Comparison of ENCODE assay signal across 8 mouse cellular contexts in the genomic region with DNA sequence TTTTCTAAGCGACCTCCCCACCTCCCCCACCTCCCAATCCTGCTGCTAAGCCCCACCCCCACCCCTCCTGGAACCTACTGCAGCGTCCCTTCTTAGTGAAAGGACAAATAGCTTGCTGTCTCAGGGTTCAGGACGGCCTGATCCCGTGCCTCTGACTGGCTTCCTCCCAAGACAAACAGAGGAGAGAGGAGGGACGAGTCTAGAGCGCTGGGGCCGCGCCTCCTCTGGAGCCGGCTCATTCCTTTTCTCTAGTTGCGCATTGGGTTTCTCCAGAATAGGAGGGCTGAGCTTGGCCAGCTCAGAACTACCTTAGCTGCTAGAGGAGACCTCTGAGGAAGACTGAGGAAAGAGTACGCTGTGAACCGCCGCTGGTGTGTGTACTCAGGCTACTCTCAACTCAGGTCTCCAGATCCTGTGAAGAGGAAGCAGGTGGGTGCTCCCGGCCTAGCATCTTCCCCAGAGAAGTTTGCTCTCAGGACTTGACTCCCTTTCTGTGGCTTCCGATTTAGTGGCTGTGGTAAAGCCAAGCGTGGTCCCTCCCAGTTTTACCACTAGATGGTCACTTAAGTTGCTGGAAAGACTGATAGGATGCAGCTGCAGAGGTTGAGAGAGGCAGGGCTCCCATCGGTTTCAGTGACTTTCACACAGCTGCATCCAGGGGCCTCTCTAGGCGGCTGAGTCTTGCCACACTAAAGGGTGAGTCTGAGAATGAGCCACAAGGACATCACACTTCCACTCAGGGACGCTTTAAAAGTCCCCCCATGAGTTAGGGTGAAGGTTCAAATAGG. TPM values are rescaled to one million over a fixed set of nuclear protein-coding genes. Genes with fewer than 3 reads are reported as not detected.
DNase-seq lines count a peak whose midpoint lies in the region; ATAC-seq and TF ChIP-seq lines count a peak whose summit lies in the region.
"Had no signal": no experiment of that assay in that cellular context is flagged by ENCODE, and none has a peak within 500 bp of the region (broad histone marks: within the 10 kb centered on the region; RNA-seq: fewer than 3 reads in every experiment).

No protein-coding gene starts in this region.

- intact Hi-C loops in heart, postnatal 10 days (cut with DNase I) = no loop called here
- intact Hi-C loops in left cerebral cortex, adult 2 months (cut with DNase I) = no loop called here

- 22% methylated on average over 19 of the region's 19 CpGs for WGBS in hindbrain, embryonic 14.5 days

- no peak for TF ChIP-seq CTCF in left cerebral cortex, adult 2 months (IDR thresholded peaks at IDR 0.05)

- no peak for ATAC-seq in hindbrain, embryonic 14.5 days (ENCODE audit: low FRiP score)

- peak overlapping the region; percentile 68 for H3K27ac ChIP-seq in left cerebral cortex, adult 2 months
- H3K27ac ChIP-seq in hindbrain, embryonic 14.5 days = no peak overlapping the region

- no peaks in the 10 kb centered on the region for H3K9me3 ChIP-seq in hindbrain, embryonic 14.5 days (ENCODE audit: control insufficient read depth, low read length)

- no peaks in the 10 kb centered on the region for H3K36me3 ChIP-seq in hindbrain, embryonic 14.5 days (replicated peaks; ENCODE audit: control insufficient read depth, insufficient read depth)

- peak; percentile 69 for DNase-seq in ovary, postnatal 36 days (ENCODE audit: low spot score)
- DNase-seq in ovary, postnatal 10 days (ENCODE audit: low spot score) = no peak
- DNase-seq in adrenal gland, postnatal 25 days = peak; percentile 47
- DNase-seq in heart, postnatal 10 days = peak; percentile 56 to 61
- DNase-seq in left cerebral cortex, adult 2 months (ENCODE audit: extremely low spot score in 1 of 2, low spot score in 2 of 2) = peak; percentile 19 to 43
- DNase-seq in c-Kit-positive CD71-positive TER-119-positive erythroid progenitor cells, embryonic 14.5 days (ENCODE audit: low spot score) = no peak
- no peak for DNase-seq in hindbrain, embryonic 14.5 days (ENCODE audit: low spot score)

- H3K9ac ChIP-seq in hindbrain, embryonic 14.5 days = no peak overlapping the region

- H3K4me3 ChIP-seq in left cerebral cortex, adult 2 months = peak overlapping the region; percentile 33; the same call in 1 of the 2 replicates
- H3K4me3 ChIP-seq in hindbrain, embryonic 14.5 days (replicated peaks; ENCODE audit: low read length) = no peak overlapping the region

- H3K4me1 ChIP-seq in hindbrain, embryonic 14.5 days (replicated peaks; ENCODE audit: control insufficient read depth, insufficient read depth, low read length) = no peaks in the 10 kb centered on the region

- H3K27me3 ChIP-seq in hindbrain, embryonic 14.5 days (ENCODE audit: control insufficient read depth, insufficient read depth, low read length) = peaks cover 17% of the 10 kb centered on the region

- H3K4me2 ChIP-seq in hindbrain, embryonic 14.5 days (replicated peaks) = no peak overlapping the region

RNA-seq across cellular contexts. Expression of gene Hapln2, which starts 3.4 kb away (rescaled TPM):
- not detected in 2 replicates for total RNA-seq in adrenal gland, postnatal 25 days (2021)
- not detected for total RNA-seq in heart, postnatal 10 days (2021)
- 10 to 100 TPM; 11.3 to 13.5 TPM for total RNA-seq in left cerebral cortex, adult 2 months (2021)
- polyA plus RNA-seq in hindbrain, embryonic 14.5 days (2014; fragmentation: Nextera tagmentation; extraction: Ambion mirVana) = 0.41 and 0.67 TPM in 2 replicates
- polyA plus RNA-seq: intestine, embryonic 14.5 days had no signal

RNA-seq across cellular contexts. Expression of gene Gpatch4, which starts 12.1 kb away (rescaled TPM):
- 14.1 and 23.4 TPM in 2 replicates for total RNA-seq in adrenal gland, postnatal 25 days (2021)
- 1 to 10 TPM; 7.2 to 8.4 TPM for total RNA-seq in heart, postnatal 10 days (2021)
- total RNA-seq in left cerebral cortex, adult 2 months (2021) = 10 to 100 TPM; 17.5 to 19.1 TPM
- polyA plus RNA-seq in hindbrain, embryonic 14.5 days (2014; fragmentation: Nextera tagmentation; extraction: Ambion mirVana) = 29.8 and 30.4 TPM in 2 replicates

RNA-seq across cellular contexts. Expression of gene Naxe, which starts 27.5 kb away (rescaled TPM):
- total RNA-seq in adrenal gland, postnatal 25 days (2021) = 126 and 140 TPM in 2 replicates
- 10 to 100 TPM; 76.5 to 86.4 TPM for total RNA-seq in heart, postnatal 10 days (2021)
- total RNA-seq in left cerebral cortex, adult 2 months (2021) = 10 to 100 TPM; 64.3 to 66.6 TPM
- polyA plus RNA-seq in hindbrain, embryonic 14.5 days (2014; fragmentation: Nextera tagmentation; extraction: Ambion mirVana) = 152 and 167 TPM in 2 replicates

RNA-seq across cellular contexts. Expression of gene Bcan, which starts 30.8 kb away (rescaled TPM):
- 62.8 and 74.9 TPM in 2 replicates for total RNA-seq in adrenal gland, postnatal 25 days (2021)
- total RNA-seq in heart, postnatal 10 days (2021) = under 1 TPM in 1 of 2 experiments, not detected in 1; 0.17 TPM
- total RNA-seq in left cerebral cortex, adult 2 months (2021) = 100 to 1,000 TPM; 241 to 256 TPM
- 89.1 and 99.3 TPM in 2 replicates for polyA plus RNA-seq in hindbrain, embryonic 14.5 days (2014; fragmentation: Nextera tagmentation; extraction: Ambion mirVana)

RNA-seq across cellular contexts. Expression of gene Ttc24, which starts 47.3 kb away (rescaled TPM):
- not detected in 2 replicates for total RNA-seq in adrenal gland, postnatal 25 days (2021)
- not detected for total RNA-seq in heart, postnatal 10 days (2021)
- total RNA-seq in left cerebral cortex, adult 2 months (2021) = not detected
- not detected in 2 replicates for polyA plus RNA-seq in hindbrain, embryonic 14.5 days (2014; fragmentation: Nextera tagmentation; extraction: Ambion mirVana)
- polyA plus RNA-seq: intestine, embryonic 14.5 days had no signal

Comparison
In these comparisons a context has a peak if more than half of its experiments do, and no peak if none do; other contexts are left out.
1. DNase-seq: peak in ovary, postnatal 36 days (single experiment), adrenal gland, postnatal 25 days (single experiment), heart, postnatal 10 days (2 of 2) and left cerebral cortex, adult 2 months (2 of 2); none in ovary, postnatal 10 days (single experiment), c-Kit-positive CD71-positive TER-119-positive erythroid progenitor cells, embryonic 14.5 days (single experiment) and hindbrain, embryonic 14.5 days (single experiment).
2. RNA of gene Hapln2, which starts 3.4 kb away (total RNA-seq): 11.3 to 13.5 TPM in left cerebral cortex, adult 2 months; not detected in heart, postnatal 10 days and not detected in adrenal gland, postnatal 25 days; every median in the first group is over 10 times any median in the second.